Mouse (Mus musculus) erythroid progenitor cell, adult 5-6 weeks (primary cell): ENCODE data around the gene Kcnn3. TPM values are rescaled to one million over a fixed set of nuclear protein-coding genes. Genes with fewer than 3 reads are reported as not detected.

Experiments used
- ATAC-seq: replicated peaks from 2 replicates; pipeline ENCODE4 v1.8.0; 2016; ENCODE audit warnings: moderate number of reproducible peaks, mild to moderate bottlenecking, moderate TSS enrichment, inconsistent platforms; ENCODE audit not compliant: poor library complexity, low FRiP score, severe bottlenecking
- total RNA-seq, 2 experiments: library from RNA; stranded (forward) in 1 of 2; stranded (reverse) in 1 of 2; fragments of 150-400 nt in 1 of 2; fragments of 186-747, 209-891 nt in 1 of 2; gene quantifications; 2 replicates each; pipeline versions ENCODE4 v1.2.3 to v1.2.4; 2015 to 2017; ENCODE audit warnings: low replicate concordance in 2 of 2

Kcnn3 gene
- total RNA-seq, 2 experiments from 2014 or later = not detected

- no peak for ATAC-seq
Observed at GRCm38 (mm10) chr3:89557811-89558210, 37.8 kb downstream of the Kcnn3 start.

- ATAC-seq = no peak
Observed at GRCm38 (mm10) chr3:89558972-89559910, 39.3 kb downstream of the Kcnn3 start.

- no peak for ATAC-seq
Observed at GRCm38 (mm10) chr3:89561386-89561785, 41.4 kb downstream of the Kcnn3 start.

- no peak for ATAC-seq
Observed at GRCm38 (mm10) chr3:89565371-89565770, 45.4 kb downstream of the Kcnn3 start.

GRCm38 (mm10) chr3:89569058-89569457, 49.1 kb downstream of the Kcnn3 start:
- no peak for ATAC-seq

GRCm38 (mm10) chr3:89569707-89570324, 49.9 kb downstream of the Kcnn3 start:
- ATAC-seq = no peak

GRCm38 (mm10) chr3:89570362-89570761, 50.4 kb downstream of the Kcnn3 start:
- ATAC-seq = no peak

- ATAC-seq = no peak
Observed at GRCm38 (mm10) chr3:89574260-89574659, 54.3 kb downstream of the Kcnn3 start.

GRCm38 (mm10) chr3:89576381-89576780, 56.4 kb downstream of the Kcnn3 start:
- ATAC-seq = no peak

GRCm38 (mm10) chr3:89577154-89577553, 57.2 kb downstream of the Kcnn3 start:
- no peak for ATAC-seq

GRCm38 (mm10) chr3:89578083-89578482, 58.1 kb downstream of the Kcnn3 start:
- no peak for ATAC-seq

- ATAC-seq = no peak
Observed at GRCm38 (mm10) chr3:89578803-89579202, 58.8 kb downstream of the Kcnn3 start.

GRCm38 (mm10) chr3:89584254-89584653, 64.3 kb downstream of the Kcnn3 start:
- no peak for ATAC-seq

- ATAC-seq = no peak
Observed at GRCm38 (mm10) chr3:89588436-89588835, 68.5 kb downstream of the Kcnn3 start.

- no peak for ATAC-seq
Observed at GRCm38 (mm10) chr3:89589321-89589720, 69.4 kb downstream of the Kcnn3 start.

GRCm38 (mm10) chr3:89590386-89590785, 70.4 kb downstream of the Kcnn3 start:
- ATAC-seq = no peak

GRCm38 (mm10) chr3:89591461-89591860, 71.5 kb downstream of the Kcnn3 start:
- no peak for ATAC-seq

- no peak for ATAC-seq
Observed at GRCm38 (mm10) chr3:89592809-89593208, 72.8 kb downstream of the Kcnn3 start.

- ATAC-seq = no peak
Observed at GRCm38 (mm10) chr3:89593524-89593923, 73.6 kb downstream of the Kcnn3 start.

- no peak for ATAC-seq
Observed at GRCm38 (mm10) chr3:89598361-89598760, 78.4 kb downstream of the Kcnn3 start.

GRCm38 (mm10) chr3:89598967-89599366, 79.0 kb downstream of the Kcnn3 start:
- no peak for ATAC-seq
